Mouse (Mus musculus) frontal cortex, postnatal 25 days (tissue): ENCODE results near the gene Ogn.
A peak's percentile ranks its signal among the peaks of the same experiment; 100 is the strongest.

Source experiments
- DNase-seq, 2 experiments: peaks; one replicate each; pipeline ENCODE4 v3.0.0; 2022; ENCODE audit warnings: low spot score in 2 of 2

Gene Ogn

DNA sequence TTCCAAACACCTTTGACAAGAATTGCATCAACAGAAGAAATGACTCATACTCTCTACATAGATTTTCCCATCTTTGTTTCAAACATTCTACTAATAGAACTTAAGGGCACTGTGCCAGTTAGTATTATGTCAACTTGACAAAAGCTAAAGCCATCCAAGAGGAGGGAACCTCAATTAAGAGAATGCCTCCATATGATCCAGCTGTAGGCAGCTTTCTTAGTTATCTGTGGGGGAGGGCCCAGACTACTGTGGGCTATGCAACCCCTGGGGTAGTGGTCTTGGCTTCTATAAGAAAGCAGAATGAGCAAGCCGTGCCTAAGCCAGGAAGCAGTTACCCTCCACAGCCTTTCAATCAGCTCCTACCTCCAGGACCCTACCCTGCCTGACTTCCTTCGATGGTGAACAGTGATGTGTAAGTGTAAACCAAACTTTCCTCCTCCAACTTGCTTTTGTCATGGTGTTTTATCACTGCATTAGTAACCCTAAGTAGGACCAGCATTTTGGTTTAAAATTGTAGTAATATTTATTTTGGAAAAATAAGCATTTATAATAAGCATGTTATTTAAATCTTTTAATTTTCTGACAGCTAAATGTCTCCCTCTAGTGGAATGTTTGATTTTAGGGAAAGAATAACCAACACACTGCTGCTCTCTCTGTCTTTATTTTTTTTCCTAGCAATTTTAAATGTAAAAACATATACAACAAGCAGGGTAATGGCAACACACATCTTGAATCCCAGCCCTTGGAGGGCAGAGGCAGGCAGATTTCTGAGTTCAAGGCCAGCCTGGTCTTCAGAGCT lies 37.1 kb downstream of the Ogn start:
- DNase-seq: peak in 1 of 2 experiments; percentile 5

DNA sequence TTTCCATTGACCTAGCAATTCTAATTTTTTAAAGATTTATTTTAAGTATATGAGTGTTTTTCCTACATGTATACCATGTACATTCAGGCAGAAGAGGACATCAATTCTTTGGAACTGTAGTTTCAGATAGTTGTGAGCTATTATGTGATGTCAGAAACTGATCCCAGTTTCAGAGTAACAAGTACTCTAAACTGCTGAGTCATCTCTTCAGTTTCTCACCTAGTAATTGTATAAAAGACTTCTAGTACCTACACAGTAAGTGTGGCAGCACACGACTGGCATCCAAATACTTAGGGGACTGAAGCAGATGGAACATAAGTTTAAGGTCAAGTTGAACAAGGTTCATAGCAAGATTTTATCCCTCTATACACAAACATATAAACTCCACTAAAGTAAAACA lies 38.2 kb downstream of the Ogn start:
- DNase-seq: no peak

GRCm38 (mm10) chr13:49651136-49651535 lies 43.3 kb downstream of the Ogn start:
- DNase-seq: no peak

GRCm38 (mm10) chr13:49651781-49652351 lies 44.0 kb downstream of the Ogn start:
- no peak for DNase-seq

DNA sequence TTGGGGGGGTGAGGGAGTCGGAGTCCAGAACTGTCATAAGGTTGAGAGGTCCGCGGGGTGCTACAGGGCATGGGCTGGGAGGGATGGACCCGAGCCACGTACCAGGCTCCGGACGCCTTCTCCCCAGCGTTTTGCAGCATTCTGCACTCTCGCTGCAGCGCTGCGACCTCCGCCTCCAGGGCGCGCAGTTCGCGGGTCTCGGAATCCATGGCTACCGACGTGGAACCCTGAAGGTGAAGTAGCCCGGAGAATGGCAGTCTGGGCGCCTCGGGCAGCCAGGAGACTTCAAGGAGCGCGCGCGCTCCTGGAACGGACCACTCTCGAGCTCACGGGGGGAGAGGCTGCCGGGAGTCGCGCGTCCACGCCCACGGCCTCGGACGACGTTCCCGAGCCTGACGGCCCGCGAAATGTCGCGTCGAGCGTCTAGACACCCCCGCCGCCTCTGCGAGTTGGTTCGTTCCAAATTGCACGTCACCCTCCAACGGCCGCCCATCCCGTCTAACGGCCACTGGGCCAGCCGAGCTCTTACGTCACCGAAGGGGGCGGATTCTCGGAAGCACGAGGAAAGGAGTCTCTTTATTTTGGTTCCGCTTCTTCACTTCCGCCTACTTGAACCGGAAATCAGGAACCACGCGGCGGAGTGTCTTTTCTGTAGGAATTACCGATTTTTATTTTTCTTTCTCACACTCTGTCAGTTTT lies 44.8 kb downstream of the Ogn start, which contains the start of the genes Cenpp and Nol8:
TSS of gene Cenpp (minus strand) at position 305 of the 699 bp plus-strand sequence.
TSS of gene Nol8 (plus strand) at position 598 of the 699 bp plus-strand sequence.
- DNase-seq: peak; percentile 97 to 100

GRCm38 (mm10) chr13:49653180-49653541 lies 45.3 kb downstream of the Ogn start:
- no peak for DNase-seq
